Comparison of ENCODE assay signal across 8 mouse cellular contexts in genomic region chr15:84212031-84212755, GRCm38 (mm10). TPM values are rescaled to one million over a fixed set of nuclear protein-coding genes. Genes with fewer than 3 reads are reported as not detected.
A peak's percentile ranks its signal among the peaks of the same experiment; 100 is the strongest.
DNase-seq lines count a peak whose midpoint lies in the region; ATAC-seq and TF ChIP-seq lines count a peak whose summit lies in the region.

No protein-coding gene starts in this region.

- 44% methylated on average over 6 of the region's 6 CpGs for whole genome bisulfite sequencing in embryonic facial prominence, embryonic 11.5 days
- 48% methylated on average over 6 of the region's 6 CpGs for whole genome bisulfite sequencing in kidney, postnatal 0 days
- WGBS in liver, embryonic 11.5 days = 43% methylated on average over 6 of the region's 6 CpGs

- ATAC-seq in embryonic facial prominence, embryonic 11.5 days (replicated peaks; ENCODE audit: insufficient number of reproducible peaks, low FRiP score, low TSS enrichment, low read depth) = peak; percentile 31
- no peak; the same call in 1 of the 2 replicates for ATAC-seq in kidney, postnatal 0 days (replicated peaks; ENCODE audit: low FRiP score, low read depth)
- ATAC-seq in liver, embryonic 11.5 days (replicated peaks; ENCODE audit: low FRiP score) = 0 out of 2 replicates have a peak, but pooled peaks have one; percentile 18

- H3K27ac ChIP-seq in embryonic facial prominence, embryonic 11.5 days (replicated peaks; ENCODE audit: low read depth, low read length) = no peak overlapping the region
- H3K27ac ChIP-seq in kidney, postnatal 0 days = no peak overlapping the region
- peak overlapping the region; percentile 21; the same call in 1 of the 2 replicates for H3K27ac ChIP-seq in liver, embryonic 11.5 days (ENCODE audit: low read depth, low read length)

- TF ChIP-seq CTCF in kidney, postnatal 0 days (IDR thresholded peaks at IDR 0.05; ENCODE audit: low read depth) = peak; percentile 98

- H3K4me1 ChIP-seq in embryonic facial prominence, embryonic 11.5 days (ENCODE audit: control insufficient read depth, insufficient read depth, low read length) = peaks cover 5% of the 10 kb centered on the region; the same call in 1 of the 2 replicates
- H3K4me1 ChIP-seq in kidney, postnatal 0 days (replicated peaks; ENCODE audit: insufficient read depth, low read length) = peaks cover 14% of the 10 kb centered on the region
- peaks cover 41% of the 10 kb centered on the region for H3K4me1 ChIP-seq in liver, embryonic 11.5 days (replicated peaks; ENCODE audit: control insufficient read depth, insufficient read depth, low read length)

- peak; percentile 64 for DNase-seq in 3134 (ENCODE audit: extremely low read depth, insufficient read length, low spot score)
- DNase-seq in adrenal gland, postnatal 14 days = peak; percentile 89
- peak; percentile 92 for DNase-seq in embryonic facial prominence, embryonic 11.5 days (ENCODE audit: low spot score)
- peak; percentile 72 to 85 for DNase-seq in heart, adult 9 months (ENCODE audit: low spot score in 2 of 2)
- peak; percentile 86 for DNase-seq in kidney, postnatal 0 days (ENCODE audit: low spot score)
- peak; percentile 82 for DNase-seq in liver, embryonic 11.5 days (ENCODE audit: low spot score)
- DNase-seq in naive thymus-derived CD4-positive, alpha-beta T cell, adult 2 months (ENCODE audit: low read depth) = peak; percentile 81
- DNase-seq in splenic B cell, adult 2 months (ENCODE audit: low read depth, low spot score) = peak; percentile 89

- no peak overlapping the region for H3K4me2 ChIP-seq in embryonic facial prominence, embryonic 11.5 days (ENCODE audit: low read depth, low read length)
- no peak overlapping the region for H3K4me2 ChIP-seq in kidney, postnatal 0 days (ENCODE audit: low read length)
- no peak overlapping the region for H3K4me2 ChIP-seq in liver, embryonic 11.5 days

- H3K9me3 ChIP-seq in embryonic facial prominence, embryonic 11.5 days (replicated peaks; ENCODE audit: control insufficient read depth, low read length) = no peaks in the 10 kb centered on the region
- no peaks in the 10 kb centered on the region for H3K9me3 ChIP-seq in kidney, postnatal 0 days (replicated peaks; ENCODE audit: low read length)
- H3K9me3 ChIP-seq in liver, embryonic 11.5 days (ENCODE audit: control insufficient read depth, low read length) = no peaks in the 10 kb centered on the region

- no peak overlapping the region for H3K9ac ChIP-seq in embryonic facial prominence, embryonic 11.5 days (replicated peaks; ENCODE audit: low read length)
- H3K9ac ChIP-seq in kidney, postnatal 0 days (ENCODE audit: low read depth, low read length) = no peak overlapping the region
- 0 out of 2 replicates have a peak overlapping the region, but pooled peaks have one; percentile 16 for H3K9ac ChIP-seq in liver, embryonic 11.5 days (ENCODE audit: low read depth, low read length)

- H3K27me3 ChIP-seq in embryonic facial prominence, embryonic 11.5 days (ENCODE audit: control insufficient read depth, insufficient read depth, low read length) = no peaks in the 10 kb centered on the region
- no peaks in the 10 kb centered on the region for H3K27me3 ChIP-seq in kidney, postnatal 0 days (ENCODE audit: insufficient read depth, low read length)
- H3K27me3 ChIP-seq in liver, embryonic 11.5 days (replicated peaks; ENCODE audit: control insufficient read depth, insufficient read depth, low read length) = no peaks in the 10 kb centered on the region
- no peaks in the 10 kb centered on the region for H3K27me3 ChIP-seq in splenic B cell, adult 2 months (ENCODE audit: control insufficient read depth, insufficient read depth, low read length, poor library complexity, severe bottlenecking)

- H3K4me3 ChIP-seq in embryonic facial prominence, embryonic 11.5 days (ENCODE audit: low read depth, low read length) = no peak overlapping the region
- no peak overlapping the region for H3K4me3 ChIP-seq in kidney, postnatal 0 days (replicated peaks; ENCODE audit: low read depth, low read length)
- H3K4me3 ChIP-seq in liver, embryonic 11.5 days (ENCODE audit: low read depth, low read length) = no peak overlapping the region

- H3K36me3 ChIP-seq in embryonic facial prominence, embryonic 11.5 days (replicated peaks; ENCODE audit: control insufficient read depth, insufficient read depth, low read depth, low read length) = peaks cover 4% of the 10 kb centered on the region
- peaks cover 30% of the 10 kb centered on the region for H3K36me3 ChIP-seq in kidney, postnatal 0 days (ENCODE audit: insufficient read depth, low read length)
- H3K36me3 ChIP-seq in liver, embryonic 11.5 days (ENCODE audit: control insufficient read depth, insufficient read depth, low read length) = peaks cover 32% of the 10 kb centered on the region
- H3K36me3 ChIP-seq in splenic B cell, adult 2 months (ENCODE audit: control insufficient read depth, insufficient read depth, low read length, poor library complexity, severe bottlenecking) = no peaks in the 10 kb centered on the region; the same call in 1 of the 2 replicates

RNA-seq across cellular contexts. Expression of gene Parvb, which starts 19.6 kb away (rescaled TPM):
- total RNA-seq in adrenal gland, postnatal 14 days (2021) = 26.6 and 40.0 TPM in 2 replicates
- polyA plus RNA-seq in embryonic facial prominence, embryonic 11.5 days (2014; fragmentation: Nextera tagmentation; extraction: Ambion mirVana) = 6.0 and 7.3 TPM in 2 replicates
- 2.8 and 3.3 TPM in 2 replicates for polyA plus RNA-seq in kidney, postnatal 0 days (2015; fragmentation: Nextera tagmentation; extraction: Ambion mirVana)
- polyA plus RNA-seq in liver, embryonic 11.5 days (2014; fragmentation: Nextera tagmentation; extraction: Ambion mirVana) = 13.9 and 15.4 TPM in 2 replicates

RNA-seq across cellular contexts. Expression of gene Samm50, which starts 20.2 kb away (rescaled TPM):
- 213 and 228 TPM in 2 replicates for total RNA-seq in adrenal gland, postnatal 14 days (2021)
- 84.3 and 85.7 TPM in 2 replicates for polyA plus RNA-seq in embryonic facial prominence, embryonic 11.5 days (2014; fragmentation: Nextera tagmentation; extraction: Ambion mirVana)
- 147 and 155 TPM in 2 replicates for polyA plus RNA-seq in kidney, postnatal 0 days (2015; fragmentation: Nextera tagmentation; extraction: Ambion mirVana)
- polyA plus RNA-seq in liver, embryonic 11.5 days (2014; fragmentation: Nextera tagmentation; extraction: Ambion mirVana) = 137 and 148 TPM in 2 replicates

RNA-seq across cellular contexts. Expression of gene Pnpla3, which starts 44.6 kb away (rescaled TPM):
- 65.0 and 67.7 TPM in 2 replicates for total RNA-seq in adrenal gland, postnatal 14 days (2021)
- 0.79 and 0.91 TPM in 2 replicates for polyA plus RNA-seq in embryonic facial prominence, embryonic 11.5 days (2014; fragmentation: Nextera tagmentation; extraction: Ambion mirVana)
- polyA plus RNA-seq in kidney, postnatal 0 days (2015; fragmentation: Nextera tagmentation; extraction: Ambion mirVana) = 0.57 and 0.60 TPM in 2 replicates
- 1.4 and 2.3 TPM in 2 replicates for polyA plus RNA-seq in liver, embryonic 11.5 days (2014; fragmentation: Nextera tagmentation; extraction: Ambion mirVana)
